Mouse (Mus musculus): ENCODE results near the gene Myl6. TPM values are rescaled to one million over a fixed set of nuclear protein-coding genes. Genes with fewer than 3 reads are reported as not detected.

The Myl6 gene
- polyA plus RNA-seq, 1 experiment, result 2,234 TPM

GRCm38 (mm10) chr10:128487861-128488712, 5.9 kb downstream of the Myl6 start:
- peaks cover 35% of the 10 kb centered on the region for H3K36me3 ChIP-seq (ENCODE audit: control insufficient read depth, insufficient read depth)
- no peak overlapping the region for H3K4me2 ChIP-seq (ENCODE audit: low read depth)
- no peaks in the 10 kb centered on the region for H3K27me3 ChIP-seq (ENCODE audit: control insufficient read depth, insufficient read depth, insufficient read length)
- no peak overlapping the region for H3K4me3 ChIP-seq
- peaks cover 22% of the 10 kb centered on the region for H3K79me2 ChIP-seq (ENCODE audit: control insufficient read depth, insufficient read depth)
- TF ChIP-seq CEBPB (IDR thresholded peaks at IDR 0.05; ENCODE audit: insufficient read depth, poor library complexity, severe bottlenecking), result no peak
- no peak for TF ChIP-seq E2F4 (IDR thresholded peaks at IDR 0.05; ENCODE audit: insufficient read depth)
- TF ChIP-seq TCF12 (IDR thresholded peaks at IDR 0.05; ENCODE audit: insufficient read depth, poor library complexity, severe bottlenecking), result no peak
- no peak for TF ChIP-seq POLR2A (IDR thresholded peaks at IDR 0.05; ENCODE audit: insufficient read length, low read depth)
- TF ChIP-seq POLR2AphosphoS2 (IDR thresholded peaks at IDR 0.05; ENCODE audit: insufficient read length, low read depth), result no peak
- no peak for TF ChIP-seq MYOD1 (IDR thresholded peaks at IDR 0.05; ENCODE audit: control insufficient read depth in 1 of 3, insufficient read length in 2 of 3, low read depth in 2 of 3)
- no peak for TF ChIP-seq MYOG (IDR thresholded peaks at IDR 0.05; ENCODE audit: control insufficient read depth in 1 of 3, insufficient read depth in 1 of 3, insufficient read length in 2 of 3, low read depth in 2 of 3)
- TF ChIP-seq SRF (IDR thresholded peaks at IDR 0.05; ENCODE audit: control insufficient read depth, insufficient read length, low read depth), result no peak
- TF ChIP-seq REST (IDR thresholded peaks at IDR 0.05; ENCODE audit: insufficient read depth, insufficient read length), result no peak
- TF ChIP-seq TCF3 (IDR thresholded peaks at IDR 0.05; ENCODE audit: insufficient read length, low read depth), result no peak
- no peak for TF ChIP-seq USF1 (IDR thresholded peaks at IDR 0.05; ENCODE audit: low read depth)
- no peak for TF ChIP-seq MAX (IDR thresholded peaks at IDR 0.05; ENCODE audit: low read depth)
- H3ac ChIP-seq (ENCODE audit: control insufficient read depth, insufficient read length), result no peak overlapping the region

- TF ChIP-seq CEBPB (IDR thresholded peaks at IDR 0.05; ENCODE audit: insufficient read depth, poor library complexity, severe bottlenecking), result no peak
- TF ChIP-seq POLR2A (IDR thresholded peaks at IDR 0.05; ENCODE audit: insufficient read length, low read depth), result no peak
- TF ChIP-seq SRF (IDR thresholded peaks at IDR 0.05; ENCODE audit: control insufficient read depth, insufficient read length, low read depth), result no peak
- no peak for TF ChIP-seq MAX (IDR thresholded peaks at IDR 0.05; ENCODE audit: low read depth)
- TF ChIP-seq MYOD1 (IDR thresholded peaks at IDR 0.05; ENCODE audit: control insufficient read depth in 1 of 3, insufficient read length in 2 of 3, low read depth in 2 of 3), result no peak
- TF ChIP-seq E2F4 (IDR thresholded peaks at IDR 0.05; ENCODE audit: insufficient read depth), result no peak
- TF ChIP-seq USF1 (IDR thresholded peaks at IDR 0.05; ENCODE audit: low read depth), result no peak
- no peak for TF ChIP-seq TCF12 (IDR thresholded peaks at IDR 0.05; ENCODE audit: insufficient read depth, poor library complexity, severe bottlenecking)
- no peak for TF ChIP-seq MYOG (IDR thresholded peaks at IDR 0.05; ENCODE audit: control insufficient read depth in 1 of 3, insufficient read depth in 1 of 3, insufficient read length in 2 of 3, low read depth in 2 of 3)
- no peak for TF ChIP-seq POLR2AphosphoS2 (IDR thresholded peaks at IDR 0.05; ENCODE audit: insufficient read length, low read depth)
- Histone ChIP-seq H3ac (ENCODE audit: control insufficient read depth, insufficient read length) (no peak overlapping the region), H3K27me3 (ENCODE audit: control insufficient read depth, insufficient read depth, insufficient read length) (no peaks in the 10 kb centered on the region), H3K79me2 (ENCODE audit: control insufficient read depth, insufficient read depth) (peaks cover 5% of the 10 kb centered on the region), H3K4me3 (no peak overlapping the region), H3K36me3 (ENCODE audit: control insufficient read depth, insufficient read depth) (peaks cover 38% of the 10 kb centered on the region), H3K4me2 (ENCODE audit: low read depth) (no peak overlapping the region)
These were observed 7.6 kb downstream of the Myl6 start for GRCm38 (mm10) chr10:128486370-128486769.

- H3K36me3 ChIP-seq (ENCODE audit: control insufficient read depth, insufficient read depth), result peaks cover 37% of the 10 kb centered on the region
- H3K4me2 ChIP-seq (ENCODE audit: low read depth), result no peak overlapping the region
- no peaks in the 10 kb centered on the region for H3K79me2 ChIP-seq (ENCODE audit: control insufficient read depth, insufficient read depth)
- TF ChIP-seq MYOG (IDR thresholded peaks at IDR 0.05; ENCODE audit: control insufficient read depth in 1 of 3, insufficient read depth in 1 of 3, insufficient read length in 2 of 3, low read depth in 2 of 3) (no peak), POLR2A (IDR thresholded peaks at IDR 0.05; ENCODE audit: insufficient read length, low read depth) (no peak), SRF (IDR thresholded peaks at IDR 0.05; ENCODE audit: control insufficient read depth, insufficient read length, low read depth) (no peak), TCF12 (IDR thresholded peaks at IDR 0.05; ENCODE audit: insufficient read depth, poor library complexity, severe bottlenecking) (no peak), MYOD1 (IDR thresholded peaks at IDR 0.05; ENCODE audit: control insufficient read depth in 1 of 3, insufficient read length in 2 of 3, low read depth in 2 of 3) (no peak), USF1 (IDR thresholded peaks at IDR 0.05; ENCODE audit: low read depth) (no peak), MAX (IDR thresholded peaks at IDR 0.05; ENCODE audit: low read depth) (no peak), E2F4 (IDR thresholded peaks at IDR 0.05; ENCODE audit: insufficient read depth) (no peak), TCF3 (IDR thresholded peaks at IDR 0.05; ENCODE audit: insufficient read length, low read depth) (no peak), POLR2AphosphoS2 (IDR thresholded peaks at IDR 0.05; ENCODE audit: insufficient read length, low read depth) (no peak), REST (IDR thresholded peaks at IDR 0.05; ENCODE audit: insufficient read depth, insufficient read length) (no peak), CEBPB (IDR thresholded peaks at IDR 0.05; ENCODE audit: insufficient read depth, poor library complexity, severe bottlenecking) (no peak)
- no peak overlapping the region for H3K4me3 ChIP-seq
- H3ac ChIP-seq (ENCODE audit: control insufficient read depth, insufficient read length), result no peak overlapping the region
- no peaks in the 10 kb centered on the region for H3K27me3 ChIP-seq (ENCODE audit: control insufficient read depth, insufficient read depth, insufficient read length)
These were observed 19.6 kb downstream of the Myl6 start for GRCm38 (mm10) chr10:128474366-128474765.

- Histone ChIP-seq H3K79me2 (ENCODE audit: control insufficient read depth, insufficient read depth) (peaks cover 17% of the 10 kb centered on the region), H3ac (ENCODE audit: control insufficient read depth, insufficient read length) (peak overlapping the region; percentile 100), H3K36me3 (ENCODE audit: control insufficient read depth, insufficient read depth) (peaks cover 38% of the 10 kb centered on the region), H3K4me3 (peak overlapping the region; percentile 75), H3K4me2 (ENCODE audit: low read depth) (peak overlapping the region; percentile 98), H3K27me3 (ENCODE audit: control insufficient read depth, insufficient read depth, insufficient read length) (no peaks in the 10 kb centered on the region)
- TF ChIP-seq MYOD1 (IDR thresholded peaks at IDR 0.05; ENCODE audit: control insufficient read depth in 1 of 3, insufficient read length in 2 of 3, low read depth in 2 of 3) (no peak), SRF (IDR thresholded peaks at IDR 0.05; ENCODE audit: control insufficient read depth, insufficient read length, low read depth) (no peak), POLR2A (IDR thresholded peaks at IDR 0.05; ENCODE audit: insufficient read length, low read depth) (no peak), USF1 (IDR thresholded peaks at IDR 0.05; ENCODE audit: low read depth) (no peak), TCF12 (IDR thresholded peaks at IDR 0.05; ENCODE audit: insufficient read depth, poor library complexity, severe bottlenecking) (no peak), CEBPB (IDR thresholded peaks at IDR 0.05; ENCODE audit: insufficient read depth, poor library complexity, severe bottlenecking) (no peak), REST (IDR thresholded peaks at IDR 0.05; ENCODE audit: insufficient read depth, insufficient read length) (no peak), TCF3 (IDR thresholded peaks at IDR 0.05; ENCODE audit: insufficient read length, low read depth) (no peak), MYOG (IDR thresholded peaks at IDR 0.05; ENCODE audit: control insufficient read depth in 1 of 3, insufficient read depth in 1 of 3, insufficient read length in 2 of 3, low read depth in 2 of 3) (no peak), E2F4 (IDR thresholded peaks at IDR 0.05; ENCODE audit: insufficient read depth) (no peak), MAX (IDR thresholded peaks at IDR 0.05; ENCODE audit: low read depth) (no peak), POLR2AphosphoS2 (IDR thresholded peaks at IDR 0.05; ENCODE audit: insufficient read length, low read depth) (no peak)
These were observed 33.7 kb downstream of the Myl6 start for GRCm38 (mm10) chr10:128460270-128460630.
